Mouse (Mus musculus) CD8-positive naive resting alpha-beta T cell, adult 57 days (primary cell): Measurements from ENCODE around the gene C5ar1. TPM values are rescaled to one million over a fixed set of nuclear protein-coding genes. Genes with fewer than 3 reads are reported as not detected.

ENCODE experiments used
- total RNA-seq: library from RNA; stranded (reverse); gene quantifications from one replicate; pipeline ENCODE4 v1.2.4, GENCODE M21; 2023

The C5ar1 gene
- 0.34 TPM for total RNA-seq

GRCm38 (mm10) chr7:16259110-16259590 is at the start of gene C5ar1:
Gene C5ar1 (minus strand): TSS chr7:16259540.

GRCm38 (mm10) chr7:16308093-16308492 is 48.8 kb upstream of the C5ar1 start, which contains the start of gene Bbc3:
Gene Bbc3 (plus strand): TSS chr7:16308393.

DNA sequence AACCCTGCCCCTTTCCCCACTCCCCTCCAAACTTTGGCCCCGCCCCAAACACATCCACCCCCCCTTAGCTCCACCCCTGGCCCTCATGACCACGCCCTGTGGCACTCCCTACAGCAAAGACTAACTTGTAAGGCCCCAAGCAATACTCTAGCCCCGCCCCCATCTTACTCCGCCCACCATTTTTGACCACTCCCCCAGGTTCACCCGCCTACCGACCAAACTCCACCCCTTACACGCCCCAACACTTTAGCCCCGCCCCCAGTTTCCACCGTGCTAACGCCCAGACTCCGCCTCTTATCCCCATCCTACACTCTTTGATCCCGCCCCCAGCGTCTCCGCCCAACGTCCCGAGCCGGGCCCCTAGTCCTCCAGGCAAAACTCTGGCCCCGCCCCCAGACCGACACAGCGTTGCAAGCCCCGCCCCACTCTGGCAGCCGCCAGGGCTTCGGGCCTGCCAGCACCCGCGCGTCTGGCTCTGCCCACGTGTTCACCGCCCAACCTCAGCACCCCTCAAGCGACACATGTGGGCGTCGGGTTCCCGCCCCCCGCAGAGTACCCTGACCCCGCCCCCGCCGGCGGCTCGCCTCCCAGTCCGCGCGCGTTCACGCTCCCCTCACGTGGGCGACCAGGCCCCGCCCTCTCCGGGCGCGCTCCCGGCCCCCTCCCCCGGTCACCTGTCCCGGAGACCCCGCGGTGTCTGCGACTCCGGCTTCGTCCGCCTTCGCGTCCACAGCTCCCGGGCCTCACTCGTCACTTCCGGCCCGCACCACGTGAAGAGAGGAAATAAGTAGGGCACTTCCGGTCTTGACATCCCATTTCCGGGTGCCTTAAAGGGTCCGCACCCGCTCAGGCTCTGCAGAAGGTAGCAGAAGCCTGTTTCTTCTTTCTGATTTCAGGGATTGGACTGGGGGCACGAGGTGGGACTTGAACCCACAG is 27.0 kb upstream of the C5ar1 start, which contains the start of gene Ccdc9:
Gene Ccdc9, minus strand, starts transcription at position 770 of the 936 bp plus-strand sequence.

GRCm38 (mm10) chr7:16273081-16273765 is 13.9 kb upstream of the C5ar1 start, which contains the start of gene Inafm1:
Gene Inafm1 (minus strand): TSS chr7:16273617.

GRCm38 (mm10) chr7:16244067-16244466 is 15.3 kb downstream of the C5ar1 start, which contains the start of gene C5ar2:
Gene C5ar2 (minus strand): TSS chr7:16244154.

GRCm38 (mm10) chr7:16221582-16222272 is 37.6 kb downstream of the C5ar1 start, which contains the start of gene Dhx34:
Gene Dhx34 (minus strand): TSS chr7:16222037.

Other genes starting within 250 kb of the C5ar1 start
- 77.1 TPM for gene Bicra, start 211.6 kb downstream of the C5ar1 start, total RNA-seq
- not detected for gene Zfp541, start 197.7 kb downstream of the C5ar1 start, total RNA-seq
- gene Napa, start 161.1 kb downstream of the C5ar1 start, total RNA-seq: 209 TPM
- gene Kptn, start 139.6 kb downstream of the C5ar1 start, total RNA-seq: 35.1 TPM
- 0.21 TPM for gene Slc8a2, start 129.7 kb downstream of the C5ar1 start, total RNA-seq
- 39.8 TPM for gene Meis3, start 84.5 kb downstream of the C5ar1 start, total RNA-seq
- 34.0 TPM for gene Dhx34, start 37.5 kb downstream of the C5ar1 start, total RNA-seq
- gene C5ar2, start 15.4 kb downstream of the C5ar1 start, total RNA-seq: 0.24 TPM
- 28.0 TPM for gene Inafm1, start 14.1 kb upstream of the C5ar1 start, total RNA-seq
- gene Ccdc9, start 27.3 kb upstream of the C5ar1 start, total RNA-seq: 255 TPM
- 59.8 TPM for gene Bbc3, start 48.9 kb upstream of the C5ar1 start, total RNA-seq
- 57.3 TPM for gene Sae1, start 128.3 kb upstream of the C5ar1 start, total RNA-seq
- 74.4 TPM for gene Zc3h4, start 141.4 kb upstream of the C5ar1 start, total RNA-seq
- 31.0 TPM for gene Tmem160, start 193.2 kb upstream of the C5ar1 start, total RNA-seq
- not detected for gene Npas1, start 218.2 kb upstream of the C5ar1 start, total RNA-seq